Mouse (Mus musculus) thymus, adult 2 months (tissue): ENCODE measurements around the gene Sohlh2. TPM values are rescaled to one million over a fixed set of nuclear protein-coding genes. Genes with fewer than 3 reads are reported as not detected.
"Not testable (repeated sequence)": the region's sequence is repeated elsewhere in the genome, so short reads cannot be mapped to it uniquely, and the experiment has no call there.

Source experiments
- DNase-seq: peaks from one replicate; pipeline ENCODE4 v3.0.0; 2021
- H3K27ac ChIP-seq: fragments of 200-500 bp; 2 replicates; pipeline ENCODE4 v1.5.1; 2012; ENCODE audit warnings: low read length, control low read depth; ENCODE audit not compliant: control insufficient read depth, insufficient read depth
- H3K27me3 ChIP-seq: fragments of 200-500 bp; 2 replicates; pipeline ENCODE4 v1.6.1; 2012; ENCODE audit warnings: mild to moderate bottlenecking, low read length, moderate library complexity, mixed read lengths; ENCODE audit not compliant: control insufficient read depth, insufficient read depth
- H3K36me3 ChIP-seq: fragments of 200-500 bp; 2 replicates; pipeline ENCODE4 v1.6.1; 2012; ENCODE audit warnings: mild to moderate bottlenecking, low read length, moderate library complexity; ENCODE audit not compliant: control insufficient read depth, insufficient read depth
- H3K4me1 ChIP-seq: fragments of 200-500 bp; replicated peaks from 2 replicates; pipeline ENCODE4 v1.6.1; 2012; ENCODE audit warnings: low read length; ENCODE audit not compliant: control insufficient read depth, insufficient read depth
- H3K4me3 ChIP-seq: fragments of 200-500 bp; 2 replicates; pipeline ENCODE4 v1.5.1; 2012; ENCODE audit warnings: mild to moderate bottlenecking, low read length, control low read depth, moderate library complexity; ENCODE audit not compliant: control insufficient read depth, insufficient read depth
- CTCF ChIP-seq: fragments of 200-500 bp; IDR thresholded peaks from 2 replicates; pipeline ENCODE4 v1.5.1; 2012; ENCODE audit warnings: mild to moderate bottlenecking, control low read depth, low read length, moderate library complexity, borderline replicate concordance; ENCODE audit not compliant: control insufficient read depth, poor library complexity, insufficient read depth; ENCODE audit errors: extremely low read depth
- POLR2A ChIP-seq: fragments of 200-500 bp; IDR thresholded peaks from 2 replicates; pipeline ENCODE4 v1.6.1; 2012; ENCODE audit warnings: mild to moderate bottlenecking, low read length, control low read depth, moderate library complexity; ENCODE audit not compliant: control insufficient read depth, poor library complexity, insufficient read depth; ENCODE audit errors: extremely low read depth
- WGBS: fragments of 180-500 bp; shearing (Covaris S2); methylation state at CpG from one replicate; pipeline ENCODE4 v1.1.7; 2018; 5-methylcytosine and 5-hydroxymethylcytosine counted together
- polyA plus RNA-seq: library from polyadenylated mRNA; depleted of rRNA; stranded (reverse); fragments of >200 nt; gene quantifications from 2 replicates; pipeline ENCODE4 v1.2.3, GENCODE M21; 2012

The Sohlh2 gene
- polyA plus RNA-seq, 1 experiment, result 0.15 TPM

DNA sequence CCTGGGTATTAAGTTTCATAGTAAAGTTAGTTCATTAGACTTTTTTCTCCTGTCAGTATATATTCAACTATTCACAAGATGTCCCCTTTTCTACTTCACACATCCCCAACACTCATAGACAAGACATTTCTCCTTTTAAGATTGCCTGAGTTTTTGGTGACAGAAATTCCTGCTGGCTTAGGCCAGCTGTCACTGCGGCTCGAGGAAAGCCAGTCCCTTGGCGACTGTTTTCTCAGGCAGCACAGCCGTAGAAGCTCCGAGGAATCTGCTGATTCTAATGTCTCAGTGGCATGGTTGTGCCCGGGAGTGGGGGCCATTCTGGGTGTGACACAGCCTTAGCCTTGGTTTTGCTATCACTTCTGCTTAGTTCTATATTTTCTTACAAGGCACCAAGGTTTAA, 4.6 kb upstream of the Sohlh2 start:
- Histone ChIP-seq H3K4me1 (no peaks in the 10 kb centered on the region), H3K36me3 (no peaks in the 10 kb centered on the region), H3K4me3 (no peak overlapping the region), H3K27me3 (no peaks in the 10 kb centered on the region), H3K27ac (no peak overlapping the region)
- no peak for TF ChIP-seq POLR2A
- no peak for TF ChIP-seq CTCF
- WGBS, result 86% methylated on average over 6 of the region's 6 CpGs
- DNase-seq, result no peak

DNA sequence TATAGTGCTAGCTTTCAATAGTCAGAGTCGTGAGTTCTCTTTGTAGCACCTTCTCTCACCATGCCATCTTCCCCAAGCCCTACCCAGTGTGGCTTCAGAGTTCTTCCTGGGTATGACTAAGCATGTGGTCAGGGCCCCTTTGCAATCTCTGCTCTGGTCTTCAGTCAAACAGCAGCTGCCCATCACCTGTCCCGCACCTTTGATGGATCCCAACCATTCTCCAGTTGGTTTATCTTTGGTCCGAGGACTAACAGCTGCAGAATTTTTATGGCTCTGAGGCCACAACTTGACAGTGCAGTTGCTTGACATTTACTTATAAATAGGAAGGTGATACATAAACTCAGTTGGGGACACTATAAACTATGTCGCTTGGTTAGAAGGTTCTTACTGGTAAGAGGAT, 9.8 kb downstream of the Sohlh2 start:
- no peak for DNase-seq
- H3K27me3 ChIP-seq, result no peaks in the 10 kb centered on the region
- 79% methylated on average over 4 of the region's 4 CpGs for WGBS

DNA sequence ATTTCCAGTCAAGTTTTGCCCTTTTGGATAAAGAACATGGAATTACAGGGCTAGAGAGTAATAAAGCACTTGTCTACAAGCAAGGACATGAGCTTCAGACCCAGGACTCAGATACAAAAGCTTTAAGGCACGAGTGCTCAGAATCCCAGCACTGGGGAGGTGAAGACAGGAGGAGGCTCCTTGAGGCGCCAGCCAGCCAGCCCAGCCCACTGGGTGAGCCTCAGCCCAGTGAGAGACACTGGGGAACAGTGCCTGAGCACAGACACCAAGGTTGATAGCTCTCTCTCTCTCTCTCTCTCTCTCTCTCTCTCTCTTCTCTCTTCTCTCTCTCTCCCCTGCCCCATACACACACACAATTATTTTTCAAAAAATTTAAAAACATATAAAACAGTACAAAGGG, 11.5 kb downstream of the Sohlh2 start:
- Histone ChIP-seq H3K27ac (no peak overlapping the region), H3K27me3 (no peaks in the 10 kb centered on the region), H3K4me1 (no peaks in the 10 kb centered on the region), H3K4me3 (no peak overlapping the region), H3K36me3 (no peaks in the 10 kb centered on the region)
- no peak for DNase-seq
- 70% methylated on average over 2 of the region's 2 CpGs for WGBS
- TF ChIP-seq POLR2A, result no peak
- no peak for TF ChIP-seq CTCF

More for the DNA sequence above, 9.8 kb downstream of the Sohlh2 start:
- H3K4me1 ChIP-seq, result no peaks in the 10 kb centered on the region
- H3K4me3 ChIP-seq, result no peak overlapping the region
- no peak for TF ChIP-seq CTCF
- no peak for TF ChIP-seq POLR2A
- H3K36me3 ChIP-seq, result no peaks in the 10 kb centered on the region
- no peak overlapping the region for H3K27ac ChIP-seq

DNA sequence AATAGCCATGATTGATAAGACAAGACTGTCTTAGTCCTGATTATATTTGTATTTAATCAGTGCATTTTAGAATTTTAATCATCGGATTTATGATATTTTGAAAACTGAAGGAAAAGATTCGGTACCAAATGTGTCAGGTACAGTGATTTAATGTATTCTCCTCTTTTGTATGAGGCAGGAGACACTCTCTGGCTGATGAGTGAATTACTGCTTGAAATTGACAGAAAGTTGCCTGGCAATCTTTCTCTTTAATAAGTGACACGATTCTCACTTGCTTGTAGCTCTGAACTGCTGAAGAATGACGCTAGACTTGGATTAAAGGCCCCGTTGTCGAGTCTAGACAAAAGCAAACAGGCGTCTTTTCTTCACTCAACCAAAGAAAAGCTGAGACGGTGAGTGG, 13.0 kb downstream of the Sohlh2 start:
- TF ChIP-seq POLR2A, result no peak
- TF ChIP-seq CTCF, result no peak
- Histone ChIP-seq H3K36me3 (no peaks in the 10 kb centered on the region), H3K27me3 (no peaks in the 10 kb centered on the region), H3K4me3 (no peak overlapping the region), H3K27ac (no peak overlapping the region), H3K4me1 (no peaks in the 10 kb centered on the region)
- 88% methylated on average over 8 of the region's 8 CpGs for WGBS
- no peak for DNase-seq

DNA sequence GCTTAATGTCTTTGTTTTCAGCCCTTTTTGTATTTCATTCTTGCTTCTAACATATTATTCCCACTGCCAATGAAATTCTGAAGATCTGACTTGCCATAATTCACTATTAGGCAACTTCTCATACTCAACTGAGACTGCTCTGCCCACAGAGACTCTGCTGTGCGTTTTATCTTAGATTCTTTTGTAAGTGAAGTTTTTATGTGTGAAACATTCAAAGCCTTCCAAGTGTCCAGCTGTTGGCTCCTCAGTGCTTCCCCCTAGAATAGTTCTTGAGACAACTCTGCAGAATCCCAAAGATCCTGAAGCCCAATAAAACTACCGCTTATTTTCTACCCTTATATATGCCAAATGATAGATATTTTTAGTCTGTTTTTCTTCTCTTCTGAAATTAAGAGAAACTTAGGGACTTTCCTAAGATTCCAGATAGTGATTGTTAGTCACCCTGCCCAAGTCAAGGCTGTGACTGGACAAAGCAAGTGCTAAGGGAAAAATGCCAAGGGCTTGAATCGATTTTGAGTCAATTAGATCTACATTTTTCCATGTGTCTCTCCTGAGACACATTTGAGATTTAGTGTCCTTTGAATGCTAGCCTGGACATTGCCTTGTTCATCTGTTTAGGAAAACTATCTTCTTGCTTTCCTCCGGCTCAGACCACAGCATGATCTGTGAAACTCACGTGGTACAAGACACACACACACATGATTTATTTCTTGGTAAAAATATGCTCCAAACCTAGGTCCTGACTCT, 13.9 kb downstream of the Sohlh2 start:
- H3K36me3 ChIP-seq, result no peaks in the 10 kb centered on the region
- no peak overlapping the region for H3K27ac ChIP-seq
- 84% methylated on average over 5 of the region's 5 CpGs for whole genome bisulfite sequencing
- H3K4me3 ChIP-seq, result no peak overlapping the region
- no peak for DNase-seq
- TF ChIP-seq POLR2A (no peak), CTCF (no peak)
- no peaks in the 10 kb centered on the region for H3K27me3 ChIP-seq
- no peaks in the 10 kb centered on the region for H3K4me1 ChIP-seq

DNA sequence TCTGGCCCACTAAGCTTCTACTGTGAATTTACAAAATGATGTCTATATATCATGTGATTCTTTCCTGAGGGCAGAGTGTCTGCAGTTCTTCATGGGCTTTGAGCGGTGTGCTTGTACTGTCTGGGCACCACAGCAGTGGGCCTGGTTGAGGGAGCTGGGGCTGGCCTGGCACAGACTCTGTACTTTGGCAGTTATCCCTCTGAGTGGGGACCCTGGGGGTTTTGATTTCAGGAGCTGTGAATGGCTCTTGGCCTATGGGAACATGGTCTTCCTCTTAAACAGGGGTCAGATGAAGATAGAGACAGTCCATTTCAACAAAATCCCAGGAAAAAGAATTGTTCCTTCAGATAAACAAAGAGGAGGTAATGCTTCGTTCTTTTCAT, 14.5 kb downstream of the Sohlh2 start:
- 92% methylated on average over 2 of the region's 2 CpGs for WGBS
- no peak overlapping the region for H3K27ac ChIP-seq
- H3K36me3 ChIP-seq, result no peaks in the 10 kb centered on the region
- TF ChIP-seq CTCF (no peak), POLR2A (no peak)
- no peaks in the 10 kb centered on the region for H3K4me1 ChIP-seq
- H3K4me3 ChIP-seq, result no peak overlapping the region
- no peak for DNase-seq
- no peaks in the 10 kb centered on the region for H3K27me3 ChIP-seq

DNA sequence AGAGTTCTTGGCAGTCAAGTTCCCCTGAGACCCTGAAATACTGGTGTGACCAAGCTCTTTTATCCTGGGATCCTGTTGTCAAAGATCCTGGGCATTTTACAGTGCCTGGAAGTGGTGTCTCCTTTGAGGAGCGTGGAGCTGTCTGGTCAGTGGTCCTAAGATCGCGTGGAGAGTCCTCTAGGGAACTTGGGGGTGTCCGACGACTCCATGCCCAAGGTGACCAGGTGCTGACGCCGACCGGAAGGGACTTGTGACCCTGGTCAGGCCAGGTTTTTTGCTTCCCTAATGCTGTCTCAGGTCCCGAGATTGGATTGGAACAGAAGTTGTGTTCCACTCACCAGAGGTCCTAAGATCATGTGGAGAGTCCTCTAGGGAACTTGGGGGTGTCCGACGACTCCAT, 21.8 kb downstream of the Sohlh2 start:
- H3K27ac ChIP-seq, DNase-seq, H3K27me3 ChIP-seq, H3K4me3 ChIP-seq, H3K36me3 ChIP-seq, H3K4me1 ChIP-seq: not testable (repeated sequence)
- WGBS, result 91% methylated on average over 11 of the region's 11 CpGs
